Mouse (Mus musculus) CH12.LX (cell line): ENCODE measurements around the gene Whrn.

ENCODE experiments used
- BHLHE40 ChIP-seq: IDR thresholded peaks from 2 replicates; pipeline ENCODE4 v1.6.1; 2011; ENCODE audit warnings: mild to moderate bottlenecking, low read depth, low read length, improper control_type of control experiment
- CTCF ChIP-seq, 2 experiments: IDR thresholded peaks in 1 of 2; conservative IDR thresholded peaks in 1 of 2; 2 replicates each; pipeline ENCODE4 v1.5.1; 2011 to 2012; ENCODE audit warnings: low read depth in 2 of 2, low read length in 2 of 2, improper control_type of control experiment in 1 of 2, inconsistent platforms in 1 of 2, mild to moderate bottlenecking in 1 of 2, moderate library complexity in 1 of 2
- EP300 ChIP-seq: IDR thresholded peaks from 2 replicates; pipeline ENCODE4 v1.6.1; 2011; ENCODE audit warnings: low read length, improper control_type of control experiment
- HCFC1 ChIP-seq: IDR thresholded peaks from 2 replicates; pipeline ENCODE4 v1.6.1; 2012; ENCODE audit warnings: low read depth, mild to moderate bottlenecking, inconsistent platforms, low read length, improper control_type of control experiment
- KAT2A ChIP-seq: IDR thresholded peaks from 2 replicates; pipeline ENCODE4 v1.6.1; 2012; ENCODE audit warnings: low read length, improper control_type of control experiment, inconsistent platforms; ENCODE audit not compliant: insufficient replicate concordance
- NELFE ChIP-seq: IDR thresholded peaks from 2 replicates; pipeline ENCODE4 v1.6.1; 2011; ENCODE audit warnings: low read depth, low read length, improper control_type of control experiment
- POLR2AphosphoS2 ChIP-seq: IDR thresholded peaks from 2 replicates; pipeline ENCODE4 v1.6.1; 2011; ENCODE audit warnings: low read depth, low read length, improper control_type of control experiment
- RCOR1 ChIP-seq: conservative IDR thresholded peaks from 2 replicates; pipeline ENCODE4 v1.6.1; 2012; ENCODE audit warnings: low read depth, mild to moderate bottlenecking, inconsistent platforms, low read length, improper control_type of control experiment
- ZC3H11A ChIP-seq: IDR thresholded peaks from 2 replicates; pipeline ENCODE4 v1.6.1; 2012; ENCODE audit warnings: low read depth, mild to moderate bottlenecking, inconsistent platforms, low read length, improper control_type of control experiment
- ZKSCAN1 ChIP-seq: IDR thresholded peaks from 2 replicates; pipeline ENCODE4 v1.6.1; 2012; ENCODE audit warnings: low read depth, inconsistent platforms, low read length, improper control_type of control experiment, borderline replicate concordance
- ZMIZ1 ChIP-seq: IDR thresholded peaks from 2 replicates; pipeline ENCODE4 v1.6.1; 2012; ENCODE audit warnings: low read depth, mild to moderate bottlenecking, inconsistent platforms, low read length, improper control_type of control experiment

GRCm38 (mm10) chr4:63437119-63437815, 58.5 kb downstream of the Whrn start:
- TF ChIP-seq RCOR1 (no peak), NELFE (no peak), POLR2AphosphoS2 (no peak), CTCF (conservative IDR thresholded peaks at IDR 0.05 in 1 of 2, IDR thresholded peaks at IDR 0.05 in 1 of 2; ENCODE audit: low read depth in 2 of 2, low read length in 2 of 2) (no peak), HCFC1 (no peak), ZC3H11A (no peak), BHLHE40 (no peak), ZMIZ1 (no peak), ZKSCAN1 (no peak), EP300 (no peak), KAT2A (no peak)
